Mouse (Mus musculus): ENCODE measurements at regions not wholly inside any gene's neighbourhood (a gene's known extent, or its start where the extent isn't known, plus 50 kb on each side); places are given as distances from the start of the nearest gene placed in this dataset.
"Not testable (repeated sequence)": the region's sequence is repeated elsewhere in the genome, so short reads cannot be mapped to it uniquely, and the experiment has no call there.

DNA sequence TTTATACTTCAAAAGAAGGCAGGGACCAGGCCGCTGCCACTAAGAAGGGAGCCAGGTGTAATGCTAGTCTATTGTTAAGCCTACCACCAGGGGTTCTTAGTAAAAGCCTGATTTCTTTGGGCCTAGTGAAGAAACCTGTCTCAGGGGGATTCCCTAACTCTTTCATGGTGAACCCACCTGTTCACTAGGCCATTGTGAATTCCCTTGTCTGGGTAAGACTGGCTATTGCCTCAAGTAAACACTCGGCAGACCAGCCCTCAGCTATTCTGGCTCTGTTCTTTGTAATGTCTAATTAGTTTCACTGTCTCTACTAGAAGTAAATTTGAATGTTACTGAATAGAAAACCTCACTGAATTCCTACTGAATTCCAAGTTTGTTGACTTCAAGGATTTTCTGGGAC lies 1184.9 kb upstream of the 1700008P02Rik start:
- TF ChIP-seq POLR2A (IDR thresholded peaks at IDR 0.05; ENCODE audit: borderline replicate concordance, extremely low read depth, insufficient read depth, insufficient read length, poor library complexity, severe bottlenecking); CTCF (IDR thresholded peaks at IDR 0.05; ENCODE audit: borderline replicate concordance, extremely low read depth, insufficient read depth, insufficient read length): not testable (repeated sequence)

All from brain, embryonic 14.5 days (tissue).